Mouse (Mus musculus): ENCODE data around the gene Adh7. TPM values are rescaled to one million over a fixed set of nuclear protein-coding genes. Genes with fewer than 3 reads are reported as not detected.

Adh7 gene
- polyA plus RNA-seq, 1 experiment from 2014 or later = 0.14 TPM

DNA sequence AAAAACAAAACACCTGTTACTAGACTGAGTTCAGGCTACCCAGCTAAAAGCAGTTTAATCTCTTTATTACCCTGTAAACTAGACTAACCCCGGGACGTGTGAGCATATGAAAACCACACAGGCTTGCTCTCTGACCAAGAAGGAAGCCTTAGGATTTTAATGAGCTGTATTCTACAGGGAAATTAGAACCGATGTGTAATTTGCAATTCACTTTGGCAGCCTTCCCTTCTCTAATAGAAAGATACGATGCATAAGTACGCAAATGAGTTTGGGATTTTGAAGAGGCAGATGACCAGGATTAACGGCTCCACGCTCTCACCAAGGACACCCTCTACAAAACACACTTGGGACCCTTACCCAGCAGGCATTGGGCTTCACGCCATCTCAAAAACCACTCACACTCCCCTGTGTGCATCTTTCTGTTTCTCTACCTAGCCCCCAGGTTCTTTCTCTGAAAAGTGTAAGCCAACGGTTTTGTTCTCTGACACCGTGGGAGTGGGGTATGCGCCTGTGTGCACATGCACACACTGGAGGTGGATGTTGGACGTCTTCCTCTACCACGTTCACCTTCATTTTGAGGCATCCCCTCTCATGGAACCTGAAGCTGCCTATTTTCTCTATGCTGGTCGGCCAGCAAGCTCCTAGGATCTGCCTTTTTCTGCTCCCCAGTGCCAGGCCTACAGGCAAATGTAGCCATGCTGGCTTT lies 24.6 kb downstream of the Adh7 start:
- Histone ChIP-seq H3K27ac (replicated peaks) (peak overlapping the region; percentile 35; the same call in 1 of the 2 replicates), H3K9me3 (no peaks in the 10 kb centered on the region), H3K4me1 (replicated peaks) (0 out of 2 replicates have a peak, but pooled peaks cover 9% of the 10 kb centered on the region), H3K36me3 (no peaks in the 10 kb centered on the region), H3K4me3 (no peak overlapping the region), H3K27me3 (no peaks in the 10 kb centered on the region), H3K4me2 (no peak overlapping the region), H3K9ac (no peak overlapping the region)
- 59% methylated on average over 14 of the region's 14 CpGs for WGBS
- peak; percentile 67; the same call in 1 of the 2 replicates for ATAC-seq (ENCODE audit: low read depth)

DNA sequence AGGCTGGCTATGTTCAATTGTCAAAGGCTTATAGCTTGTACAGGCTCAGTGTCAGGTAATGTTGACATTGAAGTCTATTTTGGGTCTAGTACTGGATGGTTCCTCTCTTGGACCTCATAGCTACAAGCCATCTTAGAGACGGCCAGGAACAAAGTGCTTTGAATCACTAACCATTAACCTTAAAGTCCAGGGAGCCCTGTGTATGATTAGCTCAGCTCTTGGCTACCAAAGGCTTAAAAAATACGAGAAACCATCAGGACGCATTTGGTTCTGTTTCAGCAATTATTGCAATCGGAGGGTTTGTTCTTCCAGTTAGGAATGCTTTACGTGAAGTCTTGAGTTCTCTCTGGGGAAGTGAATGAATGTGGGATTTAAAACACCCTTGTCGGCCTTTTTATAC lies 25.4 kb downstream of the Adh7 start:
- Histone ChIP-seq H3K36me3 (no peaks in the 10 kb centered on the region), H3K9me3 (no peaks in the 10 kb centered on the region), H3K27me3 (no peaks in the 10 kb centered on the region), H3K4me1 (replicated peaks) (0 out of 2 replicates have a peak, but pooled peaks cover 9% of the 10 kb centered on the region), H3K9ac (no peak overlapping the region), H3K4me2 (no peak overlapping the region), H3K27ac (replicated peaks) (no peak overlapping the region), H3K4me3 (no peak overlapping the region)
- ATAC-seq (ENCODE audit: low read depth) = no peak
- 87% methylated on average over 6 of the region's 6 CpGs for WGBS

DNA sequence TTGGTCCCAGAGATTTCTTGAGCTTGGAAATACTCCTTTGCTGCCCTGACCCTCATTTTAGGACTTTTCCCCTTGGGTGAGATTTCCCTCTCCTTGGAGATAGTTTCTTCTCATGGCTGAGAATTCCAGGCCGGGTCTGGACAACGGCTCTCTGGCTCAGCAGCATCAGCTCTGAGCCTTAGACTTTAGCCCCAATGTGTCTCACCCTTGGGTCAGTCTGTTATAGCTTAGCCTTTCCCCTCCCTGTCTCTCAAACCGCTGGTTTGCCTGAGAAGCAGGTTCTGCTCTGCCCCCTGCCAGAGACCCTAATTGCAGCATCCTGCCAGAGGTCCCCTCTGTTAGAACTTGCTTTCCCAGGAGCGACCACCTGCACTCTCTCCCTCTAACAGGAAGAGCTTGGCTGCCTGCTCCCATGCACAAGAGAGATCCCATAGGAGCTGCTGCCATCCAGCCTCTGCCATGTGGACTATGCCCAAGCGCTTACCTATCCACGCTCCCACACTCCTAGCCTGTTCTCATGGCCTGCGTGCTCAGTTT lies 26.8 kb downstream of the Adh7 start:
- Histone ChIP-seq H3K4me3 (no peak overlapping the region), H3K27me3 (no peaks in the 10 kb centered on the region), H3K9ac (no peak overlapping the region), H3K27ac (replicated peaks) (no peak overlapping the region), H3K4me2 (no peak overlapping the region), H3K9me3 (no peaks in the 10 kb centered on the region), H3K36me3 (no peaks in the 10 kb centered on the region), H3K4me1 (replicated peaks) (0 out of 2 replicates have a peak, but pooled peaks cover 9% of the 10 kb centered on the region)
- no peak for ATAC-seq (ENCODE audit: low read depth)
- 81% methylated on average over 7 of the region's 7 CpGs for WGBS

DNA sequence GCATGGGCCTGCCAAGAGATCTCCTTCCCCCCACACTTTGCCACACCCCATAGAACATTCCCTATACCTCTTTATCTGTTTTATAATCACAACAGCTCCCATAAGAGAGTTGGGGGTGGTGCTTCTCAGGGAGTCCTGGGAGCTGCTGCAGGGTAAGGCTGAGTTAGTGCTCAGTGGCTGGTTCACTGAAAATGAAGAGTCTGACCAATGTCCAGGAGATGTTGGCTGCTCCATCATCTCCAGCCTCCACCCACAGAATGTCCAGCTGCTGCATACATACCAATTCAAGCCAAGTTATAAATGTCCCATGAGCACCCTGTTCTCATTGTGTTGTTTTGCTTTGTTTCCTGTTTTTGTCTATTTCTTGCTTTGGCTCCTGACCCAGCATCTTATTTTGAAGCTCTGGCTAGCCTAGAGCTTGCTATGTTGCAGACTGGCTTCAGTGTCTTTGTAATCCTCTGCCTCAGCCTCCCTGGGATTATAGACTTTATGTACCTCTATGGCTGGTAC lies 29.0 kb downstream of the Adh7 start:
- Histone ChIP-seq H3K9ac (no peak overlapping the region), H3K4me3 (no peak overlapping the region), H3K36me3 (no peaks in the 10 kb centered on the region), H3K9me3 (no peaks in the 10 kb centered on the region), H3K4me1 (replicated peaks) (0 out of 2 replicates have a peak, but pooled peaks cover 9% of the 10 kb centered on the region), H3K4me2 (no peak overlapping the region), H3K27me3 (no peaks in the 10 kb centered on the region), H3K27ac (replicated peaks) (no peak overlapping the region)
- no peak for ATAC-seq (ENCODE audit: low read depth)

DNA sequence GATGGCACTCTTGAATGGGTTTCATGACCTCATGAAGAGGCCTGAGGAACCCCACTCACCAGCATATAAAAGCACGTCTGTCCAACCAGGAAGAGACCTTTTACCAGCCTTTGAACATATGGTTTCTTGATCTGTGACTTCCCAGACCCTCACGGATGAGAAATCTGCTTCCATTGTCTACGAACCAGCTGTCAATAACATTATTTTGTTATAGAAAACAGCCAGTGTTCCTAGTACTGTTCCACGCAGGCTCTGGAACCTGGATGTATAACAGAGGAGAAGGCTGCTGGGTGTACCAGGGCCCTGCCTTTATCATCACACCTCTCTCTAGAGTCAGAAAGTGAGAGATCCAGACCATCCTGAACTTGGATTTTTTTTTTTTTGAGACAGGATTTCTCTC lies 29.7 kb downstream of the Adh7 start:
- Histone ChIP-seq H3K9me3 (no peaks in the 10 kb centered on the region), H3K27me3 (no peaks in the 10 kb centered on the region), H3K36me3 (no peaks in the 10 kb centered on the region), H3K4me1 (replicated peaks) (0 out of 2 replicates have a peak, but pooled peaks cover 5% of the 10 kb centered on the region), H3K27ac (replicated peaks) (no peak overlapping the region), H3K9ac (no peak overlapping the region), H3K4me2 (no peak overlapping the region), H3K4me3 (no peak overlapping the region)
- WGBS = 84% methylated on average over 4 of the region's 4 CpGs
- no peak for ATAC-seq (ENCODE audit: low read depth)

DNA sequence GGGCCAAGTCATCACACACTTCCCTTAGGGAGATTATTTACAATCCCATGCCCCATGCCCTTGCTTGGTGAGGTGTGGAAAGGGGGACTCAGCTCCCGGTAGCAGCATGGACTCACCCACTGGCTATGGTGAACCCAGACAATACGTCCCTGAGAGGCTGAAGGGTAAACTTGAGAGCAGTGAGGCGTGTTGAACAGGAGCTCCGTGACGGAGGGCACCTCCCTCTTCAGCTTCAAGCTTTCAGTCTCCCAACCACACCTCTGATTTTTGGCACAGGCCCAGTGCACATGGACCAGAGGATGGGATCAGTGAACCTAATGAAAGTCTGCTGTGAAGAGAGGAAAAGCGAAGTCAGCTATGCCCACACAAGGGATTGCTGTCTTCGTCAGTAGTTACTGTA lies 30.5 kb downstream of the Adh7 start:
- no peaks in the 10 kb centered on the region for H3K4me1 ChIP-seq (replicated peaks)
- H3K4me3 ChIP-seq = no peak overlapping the region
- H3K27ac ChIP-seq (replicated peaks) = no peak overlapping the region
- H3K9ac ChIP-seq = no peak overlapping the region
- no peaks in the 10 kb centered on the region for H3K9me3 ChIP-seq
- no peak overlapping the region for H3K4me2 ChIP-seq
- WGBS = 85% methylated on average over 7 of the region's 7 CpGs
- no peaks in the 10 kb centered on the region for H3K27me3 ChIP-seq
- ATAC-seq (ENCODE audit: low read depth) = no peak
- no peaks in the 10 kb centered on the region for H3K36me3 ChIP-seq

DNA sequence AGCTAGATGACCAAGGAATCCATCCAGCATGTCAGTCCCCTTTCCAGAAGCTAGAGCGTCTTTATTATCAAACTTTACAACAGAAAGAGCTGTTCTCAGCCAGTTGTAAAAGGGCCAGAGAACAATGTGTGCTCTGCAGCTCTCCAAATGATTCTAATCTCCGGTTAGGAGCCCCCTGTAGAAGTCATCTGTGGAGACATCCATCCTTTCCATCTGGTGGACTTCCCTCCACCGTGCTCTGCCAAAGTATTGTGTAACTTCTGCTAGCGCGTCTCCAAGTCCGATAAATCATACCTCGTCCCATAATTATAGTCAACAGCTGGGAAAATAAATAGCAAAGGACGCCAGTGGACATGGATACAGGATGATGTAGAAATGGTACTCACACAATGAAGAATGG lies 31.2 kb downstream of the Adh7 start:
- ATAC-seq (ENCODE audit: low read depth) = no peak
- no peak overlapping the region for H3K9ac ChIP-seq
- no peaks in the 10 kb centered on the region for H3K36me3 ChIP-seq
- H3K9me3 ChIP-seq = no peaks in the 10 kb centered on the region
- no peaks in the 10 kb centered on the region for H3K27me3 ChIP-seq
- 76% methylated on average over 8 of the region's 8 CpGs for WGBS
- H3K27ac ChIP-seq (replicated peaks) = no peak overlapping the region
- H3K4me1 ChIP-seq (replicated peaks) = no peaks in the 10 kb centered on the region
- H3K4me3 ChIP-seq = no peak overlapping the region
- no peak overlapping the region for H3K4me2 ChIP-seq

DNA sequence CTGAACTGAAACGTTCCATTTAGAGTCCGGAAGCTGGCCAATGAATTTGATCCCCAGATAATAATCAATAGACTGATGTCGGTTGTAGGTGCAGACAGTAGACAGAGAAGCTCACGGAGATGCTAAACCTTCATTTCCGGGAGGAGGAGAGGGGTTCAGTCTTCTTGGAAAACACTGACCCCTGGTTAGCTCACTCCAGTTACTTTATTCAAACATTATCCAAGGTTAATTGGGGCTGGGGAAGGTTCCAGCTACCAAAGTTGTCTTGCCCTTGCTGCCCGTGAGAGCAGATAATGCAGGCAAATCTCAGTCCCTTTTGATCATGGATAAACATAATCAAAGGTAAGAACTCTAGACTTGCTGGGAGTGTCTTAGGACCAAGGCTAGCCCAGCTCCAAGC lies 33.6 kb downstream of the Adh7 start:
- WGBS = 91% methylated on average over 6 of the region's 6 CpGs
- no peaks in the 10 kb centered on the region for H3K36me3 ChIP-seq

DNA sequence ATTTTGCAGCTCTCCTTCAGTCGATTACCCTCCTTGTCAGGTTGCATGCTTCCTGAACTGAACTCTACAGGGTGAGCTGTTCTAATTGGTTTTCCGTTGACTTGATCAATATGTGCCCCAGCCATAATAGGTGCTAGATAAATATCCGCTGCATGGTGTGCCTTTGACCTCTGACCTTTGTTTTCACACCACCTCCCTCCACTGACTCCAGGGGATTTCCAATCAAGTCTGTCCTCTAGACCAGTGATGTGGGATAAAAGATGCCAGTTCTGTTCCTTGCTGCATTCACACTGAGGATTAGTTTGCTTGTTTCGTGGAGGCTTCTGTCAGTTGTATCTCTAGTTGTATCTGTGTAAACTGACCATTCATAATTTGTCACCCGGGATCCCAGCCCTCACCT lies 36.6 kb downstream of the Adh7 start:
- no peaks in the 10 kb centered on the region for H3K27me3 ChIP-seq
- ATAC-seq (ENCODE audit: low read depth) = no peak
- WGBS = 68% methylated on average over 5 of the region's 5 CpGs

More for the DNA sequence above, 33.6 kb downstream of the Adh7 start:
- H3K4me1 ChIP-seq (replicated peaks) = no peaks in the 10 kb centered on the region
- no peak overlapping the region for H3K4me2 ChIP-seq
- H3K27ac ChIP-seq (replicated peaks) = no peak overlapping the region
- no peak overlapping the region for H3K9ac ChIP-seq
- no peak for ATAC-seq (ENCODE audit: low read depth)
- H3K27me3 ChIP-seq = no peaks in the 10 kb centered on the region
- H3K4me3 ChIP-seq = no peak overlapping the region
- no peaks in the 10 kb centered on the region for H3K9me3 ChIP-seq

DNA sequence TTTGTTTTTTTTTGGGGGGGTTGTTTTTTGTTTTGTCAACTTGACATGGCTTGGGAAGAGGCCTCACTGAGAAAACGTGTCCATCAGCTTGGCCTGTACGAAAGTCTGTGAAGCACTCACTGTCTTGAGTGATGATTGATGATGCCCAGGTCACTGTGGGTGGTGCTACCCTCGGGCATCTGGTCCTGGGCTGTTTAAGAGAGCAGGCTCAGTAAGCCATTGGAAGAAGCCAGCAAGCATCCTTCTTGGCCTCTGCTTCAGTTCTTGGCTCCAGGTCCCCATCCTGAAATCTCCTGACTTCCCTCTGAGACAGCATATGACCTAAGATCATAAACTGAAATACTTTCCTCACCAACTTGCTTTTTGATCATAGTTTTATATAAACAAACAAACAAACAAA lies 37.8 kb downstream of the Adh7 start:
- H3K4me1 ChIP-seq (replicated peaks) = no peaks in the 10 kb centered on the region
- H3K27ac ChIP-seq (replicated peaks) = no peak overlapping the region
- no peaks in the 10 kb centered on the region for H3K36me3 ChIP-seq
- WGBS = 32% methylated on average over 3 of the region's 3 CpGs
- ATAC-seq (ENCODE audit: low read depth) = no peak
- H3K9ac ChIP-seq = no peak overlapping the region
- no peaks in the 10 kb centered on the region for H3K9me3 ChIP-seq
- no peak overlapping the region for H3K4me3 ChIP-seq
- H3K4me2 ChIP-seq = no peak overlapping the region
- no peaks in the 10 kb centered on the region for H3K27me3 ChIP-seq

More for the DNA sequence above, 36.6 kb downstream of the Adh7 start:
- H3K9ac ChIP-seq = no peak overlapping the region
- no peaks in the 10 kb centered on the region for H3K36me3 ChIP-seq
- no peak overlapping the region for H3K4me3 ChIP-seq
- H3K4me1 ChIP-seq (replicated peaks) = no peaks in the 10 kb centered on the region
- H3K4me2 ChIP-seq = no peak overlapping the region
- H3K9me3 ChIP-seq = no peaks in the 10 kb centered on the region
- no peak overlapping the region for H3K27ac ChIP-seq (replicated peaks)

DNA sequence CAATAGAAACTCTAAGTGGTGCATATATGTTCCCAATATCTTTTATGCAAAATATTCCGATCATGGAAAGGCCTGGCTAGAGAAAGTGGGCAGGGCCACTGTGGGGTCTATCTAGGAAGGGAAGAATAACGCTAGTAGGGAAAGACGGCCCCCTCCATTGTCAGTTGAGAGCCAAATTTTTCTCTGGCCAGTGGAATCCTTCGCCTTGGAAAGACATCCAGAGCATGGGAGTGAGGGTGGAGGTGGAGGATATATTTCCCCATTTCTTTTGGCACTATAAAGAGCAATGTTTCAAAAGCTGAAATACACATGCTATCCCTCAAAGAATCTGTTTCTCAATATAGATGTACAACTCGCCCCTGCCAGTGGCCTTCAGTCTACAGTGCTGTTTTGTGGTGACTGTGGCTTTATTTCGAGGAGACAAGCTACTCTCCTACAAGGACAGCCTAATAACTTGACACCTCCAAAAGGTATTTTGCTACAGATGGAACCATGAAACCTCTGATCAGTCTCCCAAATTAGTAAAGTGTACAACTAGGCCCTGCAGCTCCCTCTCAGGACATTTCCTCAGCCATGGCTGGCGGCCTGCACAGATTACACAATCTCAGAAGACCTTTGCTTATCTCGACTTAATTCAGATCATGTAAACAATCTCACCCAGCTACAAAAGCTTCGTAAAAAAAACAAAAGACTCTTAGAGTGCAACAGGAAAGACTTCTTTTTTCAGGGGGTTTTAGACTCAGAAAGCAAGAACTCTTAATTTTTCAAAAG lies 38.4 kb downstream of the Adh7 start:
- Histone ChIP-seq H3K27ac (replicated peaks) (no peak overlapping the region), H3K9me3 (no peaks in the 10 kb centered on the region), H3K36me3 (no peaks in the 10 kb centered on the region), H3K4me2 (no peak overlapping the region), H3K4me3 (no peak overlapping the region), H3K27me3 (no peaks in the 10 kb centered on the region), H3K9ac (no peak overlapping the region), H3K4me1 (replicated peaks) (no peaks in the 10 kb centered on the region)
- WGBS = 83% methylated on average over 9 of the region's 9 CpGs
- ATAC-seq (ENCODE audit: low read depth) = no peak
